Mouse (Mus musculus): ENCODE measurements around the gene Nkd1. TPM values are rescaled to one million over a fixed set of nuclear protein-coding genes. Genes with fewer than 3 reads are reported as not detected.

Gene Nkd1
- polyA plus RNA-seq, 1 experiment: 2.1 TPM

DNA sequence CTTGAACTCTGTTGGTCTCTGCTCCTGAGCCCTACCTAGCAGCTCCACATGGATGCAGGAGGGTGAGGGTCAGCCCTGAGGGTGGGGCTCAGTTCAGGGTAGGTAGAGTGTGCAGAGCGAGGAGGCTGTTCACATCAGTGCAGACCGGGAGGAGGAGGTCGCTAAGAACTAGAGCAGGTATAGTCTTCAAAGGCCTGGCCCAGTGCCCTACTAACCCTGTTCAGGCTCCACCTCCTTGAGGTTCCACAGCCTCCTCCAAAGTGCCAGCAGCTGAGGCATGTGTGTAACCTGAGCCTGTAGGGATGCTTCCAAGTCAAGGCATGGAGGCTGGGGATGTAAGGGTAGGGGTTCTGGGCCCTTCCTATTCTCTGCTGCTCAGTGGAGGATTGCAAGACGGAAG is 23.5 kb downstream of the Nkd1 start:
- no peak overlapping the region for H3K4me3 ChIP-seq (ENCODE audit: low read depth, low read length)
- H3K27me3 ChIP-seq (ENCODE audit: control insufficient read depth, insufficient read depth, low read length, poor library complexity, severe bottlenecking): no peaks in the 10 kb centered on the region
- no peaks in the 10 kb centered on the region for H3K4me1 ChIP-seq (ENCODE audit: control insufficient read depth, insufficient read depth, low read length)
- no peaks in the 10 kb centered on the region for H3K9me3 ChIP-seq (replicated peaks; ENCODE audit: control insufficient read depth, insufficient read depth, low read length, poor library complexity, severe bottlenecking)
- no peaks in the 10 kb centered on the region for H3K36me3 ChIP-seq (ENCODE audit: control insufficient read depth, insufficient read depth, low read length, poor library complexity, severe bottlenecking)
- H3K9ac ChIP-seq (ENCODE audit: low read depth, poor library complexity, severe bottlenecking): no peak overlapping the region
- no peak overlapping the region for H3K27ac ChIP-seq (ENCODE audit: insufficient read depth, low read length)
- no peak for TF ChIP-seq POLR2A (IDR thresholded peaks at IDR 0.05; ENCODE audit: insufficient read depth, low read length)
- no peak for TF ChIP-seq EP300 (IDR thresholded peaks at IDR 0.05; ENCODE audit: insufficient read depth, low read depth, low read length)
- TF ChIP-seq CTCF (IDR thresholded peaks at IDR 0.05; ENCODE audit: low read depth, low read length): no peak

DNA sequence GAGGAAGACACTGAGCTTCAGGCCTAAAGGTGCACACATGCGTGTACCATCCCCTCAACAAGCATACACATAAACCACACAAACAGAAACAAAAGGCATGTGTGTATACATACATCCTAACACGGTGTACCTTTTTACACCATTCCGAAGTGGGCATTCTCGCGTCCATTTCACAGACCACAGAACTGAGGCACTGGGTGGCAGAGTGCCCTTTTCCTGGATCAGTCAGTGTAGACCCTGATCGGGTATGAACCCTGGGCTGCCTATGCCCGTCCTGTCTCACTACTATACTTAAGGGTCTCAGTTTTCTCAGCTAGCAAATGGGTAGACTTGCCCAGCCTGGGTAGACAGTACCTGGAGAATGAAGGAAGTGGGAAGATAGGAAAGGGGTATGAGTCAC is 24.3 kb downstream of the Nkd1 start:
- TF ChIP-seq EP300 (IDR thresholded peaks at IDR 0.05; ENCODE audit: insufficient read depth, low read depth, low read length) (no peak), CTCF (IDR thresholded peaks at IDR 0.05; ENCODE audit: low read depth, low read length) (no peak), POLR2A (IDR thresholded peaks at IDR 0.05; ENCODE audit: insufficient read depth, low read length) (no peak)
- H3K4me1 ChIP-seq (ENCODE audit: control insufficient read depth, insufficient read depth, low read length): no peaks in the 10 kb centered on the region
- no peaks in the 10 kb centered on the region for H3K36me3 ChIP-seq (ENCODE audit: control insufficient read depth, insufficient read depth, low read length, poor library complexity, severe bottlenecking)
- no peak overlapping the region for H3K4me3 ChIP-seq (ENCODE audit: low read depth, low read length)
- H3K9ac ChIP-seq (ENCODE audit: low read depth, poor library complexity, severe bottlenecking): no peak overlapping the region
- no peak overlapping the region for H3K27ac ChIP-seq (ENCODE audit: insufficient read depth, low read length)
- H3K9me3 ChIP-seq (replicated peaks; ENCODE audit: control insufficient read depth, insufficient read depth, low read length, poor library complexity, severe bottlenecking): no peaks in the 10 kb centered on the region
- no peaks in the 10 kb centered on the region for H3K27me3 ChIP-seq (ENCODE audit: control insufficient read depth, insufficient read depth, low read length, poor library complexity, severe bottlenecking)

DNA sequence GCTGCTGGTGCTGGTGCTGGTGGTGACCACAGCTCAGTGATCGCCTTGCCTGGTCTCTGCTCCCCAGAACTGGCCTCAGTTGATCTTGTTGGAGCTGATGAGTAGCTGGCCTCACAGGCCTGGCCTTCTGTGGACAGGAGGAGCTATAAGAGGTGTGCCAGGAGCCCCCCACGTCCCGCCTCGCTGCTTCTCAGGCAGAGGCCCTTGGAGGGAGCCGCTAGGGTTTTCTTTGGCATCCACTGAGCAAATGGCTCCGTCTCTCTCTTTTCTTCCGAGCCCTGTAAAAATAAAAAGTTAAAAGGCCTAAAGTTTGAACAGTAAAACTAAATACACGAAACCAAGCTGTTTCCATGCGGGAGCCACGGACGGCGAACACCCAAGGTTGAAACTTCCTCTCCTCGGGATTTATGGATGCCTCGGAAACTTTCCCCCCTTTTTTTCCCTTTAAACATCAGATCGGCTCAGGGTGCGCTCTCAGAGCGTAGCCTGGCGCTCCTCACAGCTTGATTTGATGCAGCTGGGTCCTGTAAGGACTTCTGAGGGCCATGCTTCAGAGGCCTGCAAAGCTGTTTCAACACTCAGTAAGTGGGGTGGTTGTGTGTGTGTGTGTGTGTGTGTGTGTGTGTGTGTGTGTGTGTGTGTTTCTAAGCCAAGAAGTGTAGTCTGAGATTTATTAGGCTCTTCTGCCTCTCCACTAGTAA is 25.0 kb downstream of the Nkd1 start:
- Histone ChIP-seq H3K27me3 (ENCODE audit: control insufficient read depth, insufficient read depth, low read length, poor library complexity, severe bottlenecking) (no peaks in the 10 kb centered on the region), H3K36me3 (ENCODE audit: control insufficient read depth, insufficient read depth, low read length, poor library complexity, severe bottlenecking) (no peaks in the 10 kb centered on the region), H3K9ac (ENCODE audit: low read depth, poor library complexity, severe bottlenecking) (no peak overlapping the region), H3K4me3 (ENCODE audit: low read depth, low read length) (no peak overlapping the region), H3K27ac (ENCODE audit: insufficient read depth, low read length) (no peak overlapping the region), H3K4me1 (ENCODE audit: control insufficient read depth, insufficient read depth, low read length) (no peaks in the 10 kb centered on the region), H3K9me3 (replicated peaks; ENCODE audit: control insufficient read depth, insufficient read depth, low read length, poor library complexity, severe bottlenecking) (no peaks in the 10 kb centered on the region)
- no peak for TF ChIP-seq POLR2A (IDR thresholded peaks at IDR 0.05; ENCODE audit: insufficient read depth, low read length)

DNA sequence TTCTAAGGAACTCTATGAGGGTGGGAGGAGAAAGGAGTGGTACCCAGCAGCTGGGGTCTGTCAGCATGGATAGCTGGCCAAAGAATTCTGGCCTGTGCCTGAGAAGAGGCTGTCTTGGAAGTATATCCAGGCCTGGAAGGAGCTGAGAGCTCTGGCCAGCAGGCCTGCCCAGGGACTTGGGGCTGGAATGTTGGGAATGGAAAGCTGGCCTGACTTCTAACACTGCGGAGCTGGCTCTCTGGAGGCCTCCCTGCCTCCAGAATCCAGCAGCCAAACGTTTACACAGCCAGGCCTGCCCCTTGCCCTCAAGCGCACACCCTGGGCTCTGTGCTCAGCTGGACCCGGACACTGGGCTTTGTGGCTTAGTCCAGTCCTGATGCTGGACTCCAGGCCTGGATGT is 34.5 kb downstream of the Nkd1 start:
- no peaks in the 10 kb centered on the region for H3K36me3 ChIP-seq (ENCODE audit: control insufficient read depth, insufficient read depth, low read length, poor library complexity, severe bottlenecking)
- no peak overlapping the region for H3K27ac ChIP-seq (ENCODE audit: insufficient read depth, low read length)
- H3K9ac ChIP-seq (ENCODE audit: low read depth, poor library complexity, severe bottlenecking): no peak overlapping the region
- H3K4me1 ChIP-seq (ENCODE audit: control insufficient read depth, insufficient read depth, low read length): no peaks in the 10 kb centered on the region
- H3K27me3 ChIP-seq (ENCODE audit: control insufficient read depth, insufficient read depth, low read length, poor library complexity, severe bottlenecking): no peaks in the 10 kb centered on the region
- no peaks in the 10 kb centered on the region for H3K9me3 ChIP-seq (replicated peaks; ENCODE audit: control insufficient read depth, insufficient read depth, low read length, poor library complexity, severe bottlenecking)
- TF ChIP-seq CTCF (IDR thresholded peaks at IDR 0.05; ENCODE audit: low read depth, low read length) (no peak), POLR2A (IDR thresholded peaks at IDR 0.05; ENCODE audit: insufficient read depth, low read length) (no peak), EP300 (IDR thresholded peaks at IDR 0.05; ENCODE audit: insufficient read depth, low read depth, low read length) (no peak)
- H3K4me3 ChIP-seq (ENCODE audit: low read depth, low read length): no peak overlapping the region

DNA sequence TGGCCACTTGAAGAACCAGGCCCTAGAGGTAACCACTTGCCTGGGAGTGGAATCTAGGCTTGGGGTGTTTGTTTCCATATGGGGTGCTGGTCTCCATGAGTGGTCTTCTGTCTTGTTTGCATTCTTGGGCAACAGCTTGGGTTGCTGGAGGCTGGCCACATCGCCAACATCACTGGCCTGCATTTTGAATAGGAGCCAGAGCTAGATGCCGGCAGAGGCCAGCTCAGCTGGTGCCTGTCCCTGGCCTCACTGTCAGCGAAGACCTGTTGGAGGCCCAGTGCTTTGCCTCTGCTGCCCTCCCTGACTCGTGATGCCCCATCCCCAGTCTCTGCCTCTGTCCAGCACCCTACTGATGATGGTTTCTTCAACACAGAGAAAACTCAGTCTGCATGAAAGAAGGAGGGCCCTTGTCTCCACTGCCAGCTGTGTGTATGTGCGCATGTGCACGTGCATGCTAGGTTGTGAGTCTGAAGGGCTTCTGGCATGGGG is 38.9 kb downstream of the Nkd1 start:
- no peak overlapping the region for H3K27ac ChIP-seq (ENCODE audit: insufficient read depth, low read length)
- no peaks in the 10 kb centered on the region for H3K9me3 ChIP-seq (replicated peaks; ENCODE audit: control insufficient read depth, insufficient read depth, low read length, poor library complexity, severe bottlenecking)
- no peaks in the 10 kb centered on the region for H3K4me1 ChIP-seq (ENCODE audit: control insufficient read depth, insufficient read depth, low read length)
- TF ChIP-seq EP300 (IDR thresholded peaks at IDR 0.05; ENCODE audit: insufficient read depth, low read depth, low read length) (no peak), CTCF (IDR thresholded peaks at IDR 0.05; ENCODE audit: low read depth, low read length) (no peak), POLR2A (IDR thresholded peaks at IDR 0.05; ENCODE audit: insufficient read depth, low read length) (no peak)
- no peaks in the 10 kb centered on the region for H3K27me3 ChIP-seq (ENCODE audit: control insufficient read depth, insufficient read depth, low read length, poor library complexity, severe bottlenecking)
- H3K4me3 ChIP-seq (ENCODE audit: low read depth, low read length): no peak overlapping the region
- no peak overlapping the region for H3K9ac ChIP-seq (ENCODE audit: low read depth, poor library complexity, severe bottlenecking)
- no peaks in the 10 kb centered on the region for H3K36me3 ChIP-seq (ENCODE audit: control insufficient read depth, insufficient read depth, low read length, poor library complexity, severe bottlenecking)

DNA sequence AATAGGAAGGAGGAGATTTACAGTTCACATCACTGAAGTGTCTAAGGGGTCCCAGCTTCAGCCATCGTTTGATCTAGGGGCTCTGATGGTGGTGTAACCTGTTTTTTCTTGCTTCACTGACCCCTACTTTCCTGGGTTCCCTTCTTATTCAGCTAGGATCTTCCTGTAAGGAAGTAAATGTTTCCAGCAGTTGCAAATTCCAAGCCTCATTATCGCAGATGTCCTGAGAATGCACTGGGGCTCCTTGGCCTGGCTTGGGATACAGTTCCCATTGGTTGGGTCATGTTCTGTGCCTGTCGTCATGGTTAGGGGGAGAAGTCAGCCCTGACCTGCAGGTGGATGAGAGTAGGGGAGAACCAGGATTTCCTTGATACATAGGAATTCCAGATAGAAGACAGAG is 40.2 kb downstream of the Nkd1 start:
- Histone ChIP-seq H3K4me1 (ENCODE audit: control insufficient read depth, insufficient read depth, low read length) (no peaks in the 10 kb centered on the region), H3K4me3 (ENCODE audit: low read depth, low read length) (no peak overlapping the region), H3K27ac (ENCODE audit: insufficient read depth, low read length) (no peak overlapping the region), H3K36me3 (ENCODE audit: control insufficient read depth, insufficient read depth, low read length, poor library complexity, severe bottlenecking) (no peaks in the 10 kb centered on the region), H3K9ac (ENCODE audit: low read depth, poor library complexity, severe bottlenecking) (no peak overlapping the region), H3K9me3 (replicated peaks; ENCODE audit: control insufficient read depth, insufficient read depth, low read length, poor library complexity, severe bottlenecking) (no peaks in the 10 kb centered on the region), H3K27me3 (ENCODE audit: control insufficient read depth, insufficient read depth, low read length, poor library complexity, severe bottlenecking) (no peaks in the 10 kb centered on the region)
- TF ChIP-seq POLR2A (IDR thresholded peaks at IDR 0.05; ENCODE audit: insufficient read depth, low read length) (no peak), CTCF (IDR thresholded peaks at IDR 0.05; ENCODE audit: low read depth, low read length) (no peak), EP300 (IDR thresholded peaks at IDR 0.05; ENCODE audit: insufficient read depth, low read depth, low read length) (no peak)
